Mouse (Mus musculus) layer of hippocampus, adult 9-10 months (tissue): ENCODE measurements around the gene Ndufaf1.
"Not testable (repeated sequence)": the region's sequence is repeated elsewhere in the genome, so short reads cannot be mapped to it uniquely, and the experiment has no call there.

Experiments used
- DNase-seq: peaks from one replicate; pipeline ENCODE4 v3.0.0; 2022; ENCODE audit warnings: low spot score

Ndufaf1 gene

GRCm38 (mm10) chr2:119662220-119663182 is at the start of gene Ndufaf1:
TSS of gene Ndufaf1 (minus strand) at chr2:119662827.
- peak; percentile 82 for DNase-seq

DNA sequence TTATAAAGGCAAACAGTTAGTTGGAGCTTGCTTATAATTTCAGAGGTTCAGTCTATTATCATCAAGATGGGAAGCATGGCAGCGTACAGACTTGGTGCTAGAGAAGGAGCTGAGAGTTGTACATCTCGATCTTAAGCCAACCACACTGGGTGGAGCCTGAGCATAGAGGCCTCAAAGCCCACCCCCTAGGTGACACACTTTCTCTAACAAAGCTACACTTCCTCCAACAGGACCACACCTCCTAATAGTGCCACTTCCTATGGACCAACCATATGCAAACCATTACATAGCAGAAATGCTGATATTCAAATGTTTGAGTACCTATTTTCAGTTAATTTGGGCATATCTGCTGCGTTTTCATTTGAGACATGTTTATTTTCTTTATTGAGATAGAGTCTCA is 47.4 kb upstream of the Ndufaf1 start:
- DNase-seq = no peak

DNA sequence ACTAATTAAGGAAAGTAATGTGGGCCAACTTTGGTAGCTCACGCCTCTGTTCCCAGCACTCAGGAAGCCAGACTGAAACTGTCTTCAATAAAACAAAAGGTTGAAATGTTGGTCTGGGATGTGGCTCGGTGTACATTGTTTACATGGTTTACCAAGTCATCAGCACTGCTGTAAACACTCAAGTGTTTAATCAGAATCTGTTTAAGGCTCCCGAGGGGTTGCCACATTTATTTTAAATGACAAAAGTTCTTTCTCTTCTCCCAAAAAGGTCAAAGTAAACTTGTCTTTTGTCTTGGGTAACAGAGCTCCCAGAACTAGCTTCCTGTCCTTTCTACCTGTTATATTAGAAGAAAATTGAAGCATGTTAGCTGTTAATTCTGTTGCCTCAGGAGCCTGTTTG is 45.0 kb upstream of the Ndufaf1 start:
- DNase-seq = no peak

- peak; percentile 35 for DNase-seq
Observed at GRCm38 (mm10) chr2:119703171-119703570, 40.5 kb upstream of the Ndufaf1 start.

- no peak for DNase-seq
Observed at GRCm38 (mm10) chr2:119699962-119700361, 37.3 kb upstream of the Ndufaf1 start.

DNA sequence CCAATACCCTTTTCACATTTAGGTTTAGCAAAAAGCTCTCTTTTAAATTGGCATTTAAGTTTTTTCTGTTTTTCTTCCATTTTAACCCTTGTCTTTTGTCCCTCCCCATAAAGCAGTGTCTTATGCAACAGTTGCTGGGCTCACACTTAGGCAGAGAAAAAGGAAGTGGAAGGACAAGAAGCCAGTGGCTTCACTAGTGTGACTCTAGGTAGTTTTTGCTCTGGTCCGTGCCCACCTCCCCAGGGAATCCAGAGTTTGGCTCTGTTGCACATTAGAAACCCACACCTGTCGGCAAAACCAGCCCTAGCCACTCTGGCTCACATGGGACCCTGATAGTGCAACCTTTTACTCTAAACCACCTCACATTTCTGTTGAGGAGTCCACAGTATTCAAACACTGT is 35.8 kb upstream of the Ndufaf1 start:
- DNase-seq = no peak

DNA sequence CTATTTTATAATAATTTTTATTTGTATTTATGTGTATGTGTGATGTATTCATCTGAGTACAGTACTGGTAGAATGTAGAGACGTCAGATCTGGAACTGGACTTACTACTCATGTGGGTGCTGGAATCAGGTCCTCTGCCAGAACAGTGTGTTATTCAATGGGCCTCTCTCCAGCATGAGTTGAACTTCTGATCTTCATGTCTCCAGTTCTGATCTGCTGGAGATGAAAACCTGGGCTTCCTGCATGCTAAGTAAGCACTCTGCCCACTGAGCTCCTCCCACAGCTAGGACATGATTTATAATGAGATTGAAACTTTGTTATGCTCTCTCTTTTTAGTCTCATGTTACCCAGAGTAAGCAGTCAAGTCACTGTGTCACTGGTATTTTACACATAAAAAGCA is 33.5 kb upstream of the Ndufaf1 start:
- no peak for DNase-seq

- DNase-seq = no peak
Observed at GRCm38 (mm10) chr2:119694826-119695225, 32.2 kb upstream of the Ndufaf1 start.

DNA sequence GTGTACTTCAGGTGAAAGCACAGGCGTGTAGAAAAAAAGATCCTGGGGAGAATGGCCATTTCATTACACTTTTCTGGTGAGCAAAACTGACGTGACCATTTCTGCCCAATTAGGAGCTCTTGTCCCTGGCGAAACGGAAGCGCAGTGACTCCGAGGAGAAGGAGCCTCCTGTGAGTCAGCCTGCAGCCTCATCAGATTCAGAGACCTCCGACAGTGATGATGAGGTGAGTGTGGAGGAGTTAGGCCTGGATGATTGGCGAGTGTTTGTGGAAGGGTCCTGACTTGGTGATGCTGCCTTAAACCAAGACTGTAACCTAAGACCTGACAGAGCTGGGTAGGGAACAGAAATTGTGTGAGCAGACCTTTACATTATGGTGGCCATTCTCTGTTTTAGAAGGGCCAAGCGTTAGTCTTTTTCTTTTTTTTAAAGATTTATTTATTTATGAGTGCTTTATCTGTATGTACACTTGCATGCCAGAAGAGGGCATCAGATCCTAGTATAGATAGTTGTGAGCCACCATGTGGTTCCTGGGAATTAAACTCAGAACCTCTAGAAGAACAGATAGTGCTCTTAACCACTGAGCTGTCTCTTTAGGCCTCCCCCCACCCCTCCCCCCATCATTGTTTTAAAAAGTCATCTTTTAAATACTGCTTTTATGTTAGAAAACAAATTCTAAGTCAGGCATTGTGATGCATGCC is 29.5 kb upstream of the Ndufaf1 start:
- no peak for DNase-seq

- DNase-seq = no peak
Observed at GRCm38 (mm10) chr2:119683706-119684105, 21.1 kb upstream of the Ndufaf1 start.

GRCm38 (mm10) chr2:119675831-119676230 is 13.2 kb upstream of the Ndufaf1 start:
- no peak for DNase-seq

DNA sequence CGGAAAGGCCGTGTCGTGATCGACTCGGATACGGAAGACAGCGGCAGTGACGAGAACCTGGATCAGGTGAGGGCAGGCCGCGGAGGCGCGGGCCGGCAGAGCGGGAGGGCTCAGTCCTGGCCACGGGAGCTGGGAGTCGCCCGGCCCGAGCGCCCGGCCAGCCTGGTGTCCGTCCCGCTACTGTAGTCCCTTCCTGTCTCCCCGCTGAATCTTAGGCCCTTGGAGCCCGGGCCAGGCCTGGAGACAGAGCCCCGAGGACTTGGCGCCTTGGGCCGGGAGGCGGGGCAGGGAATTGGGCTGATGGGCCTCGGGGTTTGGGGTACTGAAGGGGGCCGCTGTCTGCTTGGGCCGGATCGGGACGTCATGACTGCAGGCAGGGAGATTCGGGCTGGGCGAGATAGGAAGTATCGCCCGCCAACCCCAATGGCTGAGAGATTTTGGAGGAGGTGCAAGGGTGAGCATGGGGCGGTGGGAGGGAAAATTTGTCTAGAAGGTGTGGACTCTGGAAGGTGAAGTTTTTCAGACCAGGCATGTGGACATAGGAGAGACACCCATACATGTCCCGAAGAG is 12.7 kb upstream of the Ndufaf1 start:
- no peak for DNase-seq

DNA sequence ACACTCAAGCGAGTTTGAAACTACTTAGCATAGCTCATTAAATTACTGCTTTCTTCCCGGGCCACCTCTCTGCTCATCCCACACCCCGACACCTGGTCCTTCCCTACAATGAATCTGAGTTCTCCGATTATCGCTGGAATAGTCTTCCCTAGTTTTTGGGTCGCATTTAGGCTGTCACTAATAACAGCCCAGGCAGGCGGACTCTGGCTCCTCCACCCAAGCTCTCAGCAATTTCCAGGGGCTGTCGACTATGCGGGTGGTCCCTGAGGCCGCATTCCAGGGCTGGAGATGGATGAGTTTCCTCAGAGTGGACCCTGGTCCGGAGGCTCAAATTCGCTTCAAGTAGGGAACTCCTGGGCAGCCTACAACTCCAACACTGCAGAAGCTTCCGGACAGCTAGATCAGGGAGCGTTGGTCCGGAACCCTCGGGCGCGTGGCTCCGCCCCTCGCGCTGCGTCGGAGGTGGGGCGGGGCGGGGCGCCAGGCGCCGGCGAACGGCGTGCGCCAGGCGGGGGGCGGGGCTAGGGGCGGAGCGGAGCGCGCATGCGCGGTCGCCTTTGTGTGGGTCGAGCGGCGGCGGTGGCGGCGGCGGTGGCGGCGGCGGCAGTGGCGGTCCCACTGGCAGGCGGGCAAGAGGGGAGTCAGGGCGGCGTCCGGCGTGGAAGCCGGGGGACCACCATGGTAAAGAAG is 12.0 kb upstream of the Ndufaf1 start, which contains the start of gene Rtf1:
Gene Rtf1 (plus strand): TSS at position 544 of the 690 bp plus-strand sequence.
- peak; percentile 68 for DNase-seq

- no peak for DNase-seq
Observed at GRCm38 (mm10) chr2:119669010-119669409, 6.4 kb upstream of the Ndufaf1 start.

- DNase-seq = not testable (repeated sequence)
Observed at GRCm38 (mm10) chr2:119665744-119666143, 3.1 kb upstream of the Ndufaf1 start.

GRCm38 (mm10) chr2:119644254-119644653 is 18.4 kb downstream of the Ndufaf1 start:
- DNase-seq = no peak

- no peak for DNase-seq
Observed at GRCm38 (mm10) chr2:119641214-119641912, 21.3 kb downstream of the Ndufaf1 start.

- DNase-seq = no peak
Observed at GRCm38 (mm10) chr2:119636781-119637180, 25.8 kb downstream of the Ndufaf1 start.

GRCm38 (mm10) chr2:119621302-119621701 is 41.3 kb downstream of the Ndufaf1 start:
- DNase-seq = no peak

DNA sequence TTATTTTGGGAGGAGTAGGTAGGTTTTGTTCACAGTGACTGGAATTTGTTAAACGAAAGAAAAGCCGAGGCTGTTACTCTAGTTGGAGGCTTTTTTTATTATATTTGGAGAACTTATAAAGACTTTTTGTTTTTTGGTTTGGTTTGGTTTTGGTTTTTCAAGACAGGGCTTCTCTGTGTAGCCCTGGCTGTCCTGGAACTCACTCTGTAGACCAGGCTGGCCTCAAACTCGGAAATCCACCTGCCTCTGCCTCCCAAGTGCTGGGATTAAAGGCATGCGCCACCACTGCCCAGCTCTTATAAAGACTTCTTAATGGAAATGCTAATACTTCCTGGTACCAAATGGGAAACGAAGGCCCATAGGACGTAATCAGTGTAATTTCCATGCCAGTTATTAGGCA is 43.6 kb downstream of the Ndufaf1 start:
- not testable (repeated sequence) for DNase-seq

- DNase-seq = peak; percentile 94
Observed at GRCm38 (mm10) chr2:119618199-119618982, 44.2 kb downstream of the Ndufaf1 start, which contains the start of the genes Nusap1 and Oip5. TSS of gene Nusap1 (plus strand) at chr2:119618298. TSS of gene Oip5 (minus strand) at chr2:119618469.
